28 mouse cellular contexts compared by ENCODE assay signal in genomic region chr6:22222947-22223346, GRCm38 (mm10).
DNase-seq lines count a peak whose midpoint lies in the region; ATAC-seq and TF ChIP-seq lines count a peak whose summit lies in the region.
"Had no signal": no experiment of that assay in that cellular context is flagged by ENCODE, and none has a peak within 500 bp of the region (broad histone marks: within the 10 kb centered on the region; RNA-seq: fewer than 3 reads in every experiment).

No protein-coding gene starts in this region.

- no peak for ATAC-seq in embryonic facial prominence, embryonic 11.5 days (replicated peaks; ENCODE audit: insufficient number of reproducible peaks, low FRiP score, low TSS enrichment, low read depth)
- ATAC-seq in embryonic facial prominence, embryonic 14.5 days (ENCODE audit: low read depth): peak; percentile 55; the same call in 1 of the 2 replicates
- ATAC-seq in limb, embryonic 14.5 days (ENCODE audit: low FRiP score, low read depth): no peak; the same call in 1 of the 2 replicates
- ATAC-seq: activated CD4-positive, CD25-positive, alpha-beta regulatory T cell, adult 4 months; CD4-positive, CD25-positive, alpha-beta regulatory T cell, adult 4 months; forebrain, embryonic 15.5 days; hindbrain, embryonic 16.5 days; Patski had no signal

- no peak for TF ChIP-seq RAD21 in CH12.LX (IDR thresholded peaks at IDR 0.05; ENCODE audit: low read depth, low read length)

- no peak overlapping the region for H3K9ac ChIP-seq in embryonic facial prominence, embryonic 11.5 days (replicated peaks; ENCODE audit: low read length)
- H3K9ac ChIP-seq in CH12.LX (ENCODE audit: insufficient read depth, low read depth): peak overlapping the region; percentile 97
- H3K9ac ChIP-seq in embryonic facial prominence, embryonic 14.5 days (ENCODE audit: low read depth, low read length): no peak overlapping the region
- H3K9ac ChIP-seq in limb, embryonic 14.5 days (ENCODE audit: low read depth, low read length, severe bottlenecking): no peak overlapping the region
- H3K9ac ChIP-seq: embryonic facial prominence, embryonic 12.5 days; forebrain, embryonic 15.5 days; hindbrain, embryonic 12.5 days had no signal

- no peak overlapping the region for H3K4me2 ChIP-seq in embryonic facial prominence, embryonic 11.5 days (ENCODE audit: low read depth, low read length)
- H3K4me2 ChIP-seq in CH12.LX (ENCODE audit: insufficient read depth, low read depth, poor library complexity, severe bottlenecking): peak overlapping the region; percentile 88
- H3K4me2 ChIP-seq in embryonic facial prominence, embryonic 14.5 days (ENCODE audit: low read depth, low read length): no peak overlapping the region
- no peak overlapping the region for H3K4me2 ChIP-seq in limb, embryonic 14.5 days (replicated peaks; ENCODE audit: low read depth, low read length, severe bottlenecking)
- H3K4me2 ChIP-seq: embryonic facial prominence, embryonic 12.5 days; forebrain, embryonic 15.5 days; hindbrain, embryonic 12.5 days had no signal

- TF ChIP-seq CTCF in CH12.LX (conservative IDR thresholded peaks at IDR 0.05 in 1 of 2, IDR thresholded peaks at IDR 0.05 in 1 of 2; ENCODE audit: low read depth in 2 of 2, low read length in 2 of 2): no peak

- TF ChIP-seq EP300 in CH12.LX (IDR thresholded peaks at IDR 0.05; ENCODE audit: low read length): no peak

- in situ Hi-C loops in CH12.LX (cut with MboI; ENCODE audit: low pct_ligation_motif_present, low pct_unique_long_range_greater_than_20kb, low sequenced_read_pairs): no loop called here

- no peak overlapping the region for H3K4me3 ChIP-seq in embryonic facial prominence, embryonic 11.5 days (ENCODE audit: low read depth, low read length)
- no peak overlapping the region for H3K4me3 ChIP-seq in embryonic facial prominence, embryonic 10.5 days
- peak overlapping the region; percentile 1 to 66 (median 38) for H3K4me3 ChIP-seq in CH12.LX (replicated peaks in 1 of 3; ENCODE audit: low read depth in 2 of 3, low read length in 2 of 3, poor library complexity in 1 of 3)
- H3K4me3 ChIP-seq in embryonic facial prominence, embryonic 14.5 days (ENCODE audit: low read depth, low read length): no peak overlapping the region
- H3K4me3 ChIP-seq in limb, embryonic 14.5 days (replicated peaks; ENCODE audit: low read length): no peak overlapping the region
- H3K4me3 ChIP-seq: embryonic facial prominence, embryonic 12.5 days; erythroblast, embryonic 14.5 days; forebrain, embryonic 10.5 days; forebrain, embryonic 15.5 days; gastrocnemius, adult 2 months; heart, embryonic 10.5 days; hindbrain, embryonic 12.5 days had no signal

- no peaks in the 10 kb centered on the region for H3K9me3 ChIP-seq in embryonic facial prominence, embryonic 11.5 days (replicated peaks; ENCODE audit: control insufficient read depth, low read length)
- H3K9me3 ChIP-seq in embryonic facial prominence, embryonic 10.5 days: no peaks in the 10 kb centered on the region
- no peaks in the 10 kb centered on the region for H3K9me3 ChIP-seq in CH12.LX (replicated peaks; ENCODE audit: low read length)
- no peaks in the 10 kb centered on the region for H3K9me3 ChIP-seq in embryonic facial prominence, embryonic 14.5 days (ENCODE audit: control insufficient read depth, low read length)
- no peaks in the 10 kb centered on the region for H3K9me3 ChIP-seq in limb, embryonic 14.5 days (ENCODE audit: control insufficient read depth, low read length)
- H3K9me3 ChIP-seq: embryonic facial prominence, embryonic 12.5 days; forebrain, embryonic 10.5 days; forebrain, embryonic 15.5 days; heart, embryonic 10.5 days; hindbrain, embryonic 12.5 days had no signal

- dilution Hi-C loops in CH12.LX (cut with MboI; ENCODE audit: extremely low pct_ligation_motif_present, extremely low pct_unique_long_range_greater_than_20kb, low sequenced_read_pairs): no loop called here

- no peaks in the 10 kb centered on the region for H3K4me1 ChIP-seq in embryonic facial prominence, embryonic 11.5 days (ENCODE audit: control insufficient read depth, insufficient read depth, low read length)
- H3K4me1 ChIP-seq in embryonic facial prominence, embryonic 10.5 days: no peaks in the 10 kb centered on the region
- H3K4me1 ChIP-seq in CH12.LX (ENCODE audit: control insufficient read depth in 1 of 2, insufficient read depth in 2 of 2): peaks cover 8 to 31% of the 10 kb centered on the region in 2 experiments
- no peaks in the 10 kb centered on the region; the same call in 1 of the 2 replicates for H3K4me1 ChIP-seq in embryonic facial prominence, embryonic 14.5 days (ENCODE audit: control insufficient read depth, insufficient read depth, low read length)
- H3K4me1 ChIP-seq in limb, embryonic 14.5 days (ENCODE audit: control insufficient read depth, insufficient read depth, low read length): peaks cover 5% of the 10 kb centered on the region; the same call in 1 of the 2 replicates
- H3K4me1 ChIP-seq: embryonic facial prominence, embryonic 12.5 days; forebrain, embryonic 10.5 days; forebrain, embryonic 15.5 days; heart, embryonic 10.5 days; hindbrain, embryonic 12.5 days had no signal

- peaks cover 42% of the 10 kb centered on the region for H3K79me2 ChIP-seq in CH12.LX (replicated peaks; ENCODE audit: control insufficient read depth, extremely low read depth, insufficient read depth, poor library complexity, severe bottlenecking)

- no peaks in the 10 kb centered on the region for H3K36me3 ChIP-seq in embryonic facial prominence, embryonic 11.5 days (replicated peaks; ENCODE audit: control insufficient read depth, insufficient read depth, low read depth, low read length)
- peaks cover 26% of the 10 kb centered on the region for H3K36me3 ChIP-seq in embryonic facial prominence, embryonic 10.5 days (replicated peaks)
- H3K36me3 ChIP-seq in CH12.LX (replicated peaks in 1 of 2; ENCODE audit: control insufficient read depth in 1 of 2, insufficient read depth in 1 of 2, low read length in 1 of 2): peaks cover 0 to 6% of the 10 kb centered on the region in 2 experiments
- no peaks in the 10 kb centered on the region for H3K36me3 ChIP-seq in embryonic facial prominence, embryonic 14.5 days (ENCODE audit: control insufficient read depth, insufficient read depth, low read length)
- H3K36me3 ChIP-seq in limb, embryonic 14.5 days (ENCODE audit: control insufficient read depth, insufficient read depth, low read length): peaks cover 15% of the 10 kb centered on the region; the same call in 1 of the 2 replicates
- H3K36me3 ChIP-seq: forebrain, embryonic 10.5 days; forebrain, embryonic 15.5 days; heart, embryonic 10.5 days; hindbrain, embryonic 12.5 days had no signal

- no peak overlapping the region for H3K27ac ChIP-seq in embryonic facial prominence, embryonic 11.5 days (replicated peaks; ENCODE audit: low read depth, low read length)
- no peak overlapping the region for H3K27ac ChIP-seq in embryonic facial prominence, embryonic 10.5 days (replicated peaks)
- H3K27ac ChIP-seq in CH12.LX (ENCODE audit: insufficient read depth, low read depth): peak overlapping the region; percentile 97
- H3K27ac ChIP-seq in embryonic facial prominence, embryonic 14.5 days (replicated peaks; ENCODE audit: low read depth, low read length): no peak overlapping the region
- no peak overlapping the region for H3K27ac ChIP-seq in limb, embryonic 14.5 days (replicated peaks; ENCODE audit: low read depth, low read length)
- H3K27ac ChIP-seq: embryonic facial prominence, embryonic 12.5 days; forebrain, embryonic 10.5 days; forebrain, embryonic 15.5 days; gastrocnemius, adult 2 months; heart, embryonic 10.5 days; hindbrain, embryonic 12.5 days had no signal

- H3K27me3 ChIP-seq in embryonic facial prominence, embryonic 11.5 days (ENCODE audit: control insufficient read depth, insufficient read depth, low read length): no peaks in the 10 kb centered on the region
- H3K27me3 ChIP-seq in embryonic facial prominence, embryonic 10.5 days (replicated peaks; ENCODE audit: low read depth, poor library complexity, severe bottlenecking): no peaks in the 10 kb centered on the region
- no peaks in the 10 kb centered on the region for H3K27me3 ChIP-seq in CH12.LX (replicated peaks)
- H3K27me3 ChIP-seq in embryonic facial prominence, embryonic 14.5 days (replicated peaks; ENCODE audit: control insufficient read depth, insufficient read depth, low read length): no peaks in the 10 kb centered on the region
- H3K27me3 ChIP-seq in limb, embryonic 14.5 days (ENCODE audit: control insufficient read depth, insufficient read depth, low read length): no peaks in the 10 kb centered on the region
- H3K27me3 ChIP-seq: embryonic facial prominence, embryonic 12.5 days; forebrain, embryonic 15.5 days; hindbrain, embryonic 12.5 days; Patski had no signal

- WGBS in embryonic facial prominence, embryonic 11.5 days: 77% methylated on average over 8 of the region's 8 CpGs
- WGBS in embryonic facial prominence, embryonic 10.5 days: 79% methylated on average over 8 of the region's 8 CpGs
- WGBS in embryonic facial prominence, embryonic 14.5 days: 50% methylated on average over 8 of the region's 8 CpGs
- 59% methylated on average over 8 of the region's 8 CpGs for WGBS in limb, embryonic 14.5 days

- no peak for TF ChIP-seq POLR2A in CH12.LX (IDR thresholded peaks at IDR 0.05; ENCODE audit: low read depth, low read length)
- no peak for TF ChIP-seq POLR2A in limb, embryonic 14.5 days (IDR thresholded peaks at IDR 0.05; ENCODE audit: borderline replicate concordance, extremely low read depth, insufficient read depth, insufficient read length)

- DNase-seq in embryonic facial prominence, embryonic 11.5 days (ENCODE audit: low spot score): peak; percentile 60
- no peak for DNase-seq in embryonic facial prominence, embryonic 10.5 days (ENCODE audit: low spot score)
- DNase-seq in CH12.LX (ENCODE audit: extremely low read depth) (no peak), adipocyte (ENCODE audit: low spot score) (no peak)
- DNase-seq in embryonic facial prominence, embryonic 14.5 days (ENCODE audit: low spot score): peak; percentile 74
- DNase-seq in limb, embryonic 14.5 days (ENCODE audit: low spot score): peak; percentile 23
- no peak for DNase-seq in urinary bladder, postnatal 14 days (ENCODE audit: low spot score)
- DNase-seq in heart, adult 9 months (ENCODE audit: low spot score in 2 of 2): no peak
- DNase-seq: adrenal gland, adult 2 months; adrenal gland, postnatal 25 days; B cell, adult 2 months; cerebellum, adult 2 months; cerebellum, postnatal 10 days; gastrocnemius, adult 2 months; gastrocnemius, postnatal 25 days; heart, adult 11 months; heart, postnatal 10 days; heart, postnatal 4 days had no signal

TF ChIP-seq in CH12.LX, 34 proteins besides CTCF, POLR2A, EP300 and RAD21 (continues in another document):
- peak; percentile 58; the same call in 1 of the 2 replicates for TF ChIP-seq BHLHE40 (IDR thresholded peaks at IDR 0.05; ENCODE audit: low read depth, low read length)
- TF ChIP-seq HCFC1 (IDR thresholded peaks at IDR 0.05; ENCODE audit: low read depth, low read length): no peak
- no peak for TF ChIP-seq USF2 (conservative IDR thresholded peaks at IDR 0.05; ENCODE audit: low read depth, low read length)
- peak; percentile 26; the same call in 1 of the 2 replicates for TF ChIP-seq MAX (IDR thresholded peaks at IDR 0.05; ENCODE audit: low read length)
- TF ChIP-seq NRF1 (IDR thresholded peaks at IDR 0.05; ENCODE audit: low read depth, low read length): no peak
- TF ChIP-seq MAZ (IDR thresholded peaks at IDR 0.05; ENCODE audit: low read depth, low read length): no peak
- TF ChIP-seq ZNF384 (IDR thresholded peaks at IDR 0.05; ENCODE audit: low read depth, low read length): no peak

Comparison
In these comparisons a context has a peak if more than half of its experiments do, and no peak if none do; other contexts are left out.
1. DNase-seq: peak in embryonic facial prominence, embryonic 11.5 days (single experiment), embryonic facial prominence, embryonic 14.5 days (single experiment) and limb, embryonic 14.5 days (single experiment); none in embryonic facial prominence, embryonic 10.5 days (single experiment), CH12.LX (single experiment), urinary bladder, postnatal 14 days (single experiment), heart, adult 9 months (0 of 2) and adipocyte (single experiment).
2. H3K4me3 ChIP-seq: peak in CH12.LX (3 of 3); none in embryonic facial prominence, embryonic 11.5 days (single experiment), embryonic facial prominence, embryonic 10.5 days (single experiment), embryonic facial prominence, embryonic 14.5 days (single experiment) and limb, embryonic 14.5 days (single experiment).